In the genomic region with DNA sequence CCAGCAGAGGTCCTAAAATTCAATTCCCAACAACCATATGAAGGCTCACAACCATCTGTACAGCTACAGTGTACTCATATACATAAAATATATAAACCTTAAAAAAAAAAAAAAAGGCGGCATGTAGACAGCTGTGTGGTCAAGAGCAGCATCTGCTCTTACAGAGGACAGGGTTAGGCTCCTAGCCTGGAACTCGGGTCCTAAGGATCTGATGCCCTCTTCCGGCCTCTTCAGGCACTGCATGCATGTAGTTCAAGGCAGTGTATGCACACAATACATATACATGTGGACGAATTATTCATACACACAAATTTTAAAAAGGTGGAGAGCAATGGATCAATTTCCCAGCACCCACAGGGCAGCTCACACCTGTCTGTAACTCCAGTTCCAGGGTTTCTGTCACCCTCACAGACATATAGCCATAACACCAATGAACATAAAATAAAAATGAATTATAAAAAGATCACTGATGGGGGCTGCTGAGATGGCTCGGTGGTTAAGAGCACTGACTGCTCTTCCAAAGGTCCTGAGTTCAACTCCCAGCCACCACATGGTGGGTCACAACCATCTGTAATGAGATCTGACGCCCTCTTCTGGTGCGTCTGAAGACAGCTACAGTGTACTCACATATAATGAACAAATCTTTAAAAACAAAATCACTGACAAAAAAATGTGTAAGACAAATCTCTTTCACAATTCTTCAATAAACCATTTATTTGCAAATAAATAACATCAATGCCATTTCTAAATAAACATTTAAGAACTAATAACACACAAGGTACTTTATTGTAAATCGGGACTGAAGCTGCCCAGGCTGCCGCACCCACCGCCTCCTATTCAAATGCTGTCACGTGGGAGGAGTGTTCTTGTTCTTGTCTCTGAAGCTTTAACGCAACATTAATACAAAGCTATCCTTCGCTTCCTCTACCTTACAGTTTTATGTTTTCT, we compare ENCODE assay signal across 8 mouse cellular contexts. TPM values are rescaled to one million over a fixed set of nuclear protein-coding genes. Genes with fewer than 3 reads are reported as not detected.
DNase-seq lines count a peak whose midpoint lies in the region; ATAC-seq lines count a peak whose summit lies in the region.

No protein-coding gene starts in this region.

- H3K27me3 ChIP-seq in embryonic facial prominence, embryonic 11.5 days (ENCODE audit: control insufficient read depth, insufficient read depth, low read length): no peaks in the 10 kb centered on the region
- no peaks in the 10 kb centered on the region for H3K27me3 ChIP-seq in embryonic facial prominence, embryonic 10.5 days (replicated peaks; ENCODE audit: low read depth, poor library complexity, severe bottlenecking)
- no peaks in the 10 kb centered on the region for H3K27me3 ChIP-seq in embryonic facial prominence, embryonic 12.5 days
- H3K27me3 ChIP-seq in kidney, embryonic 16.5 days (ENCODE audit: insufficient read depth, low read length): no peaks in the 10 kb centered on the region

- 88% methylated on average over 13 of the region's 13 CpGs for WGBS in embryonic facial prominence, embryonic 11.5 days
- 88% methylated on average over 13 of the region's 13 CpGs for WGBS in embryonic facial prominence, embryonic 10.5 days
- 87% methylated on average over 13 of the region's 13 CpGs for WGBS in embryonic facial prominence, embryonic 12.5 days
- 86% methylated on average over 13 of the region's 13 CpGs for WGBS in kidney, embryonic 16.5 days

- no peak overlapping the region for H3K4me3 ChIP-seq in embryonic facial prominence, embryonic 11.5 days (ENCODE audit: low read depth, low read length)
- H3K4me3 ChIP-seq in embryonic facial prominence, embryonic 10.5 days: no peak overlapping the region
- H3K4me3 ChIP-seq in embryonic facial prominence, embryonic 12.5 days: no peak overlapping the region
- H3K4me3 ChIP-seq in kidney, embryonic 16.5 days (ENCODE audit: low read length): no peak overlapping the region

- no peak overlapping the region for H3K4me2 ChIP-seq in embryonic facial prominence, embryonic 11.5 days (ENCODE audit: low read depth, low read length)
- H3K4me2 ChIP-seq in embryonic facial prominence, embryonic 12.5 days (replicated peaks): no peak overlapping the region
- H3K4me2 ChIP-seq in kidney, embryonic 16.5 days (replicated peaks; ENCODE audit: low read depth, low read length): no peak overlapping the region

- peak; percentile 65; the same call in 1 of the 2 replicates for ATAC-seq in embryonic facial prominence, embryonic 11.5 days (replicated peaks; ENCODE audit: insufficient number of reproducible peaks, low FRiP score, low TSS enrichment, low read depth)
- ATAC-seq in embryonic facial prominence, embryonic 12.5 days (ENCODE audit: insufficient number of reproducible peaks, insufficient read depth, low FRiP score, low TSS enrichment): peak; percentile 64; the same call in 1 of the 2 replicates
- 0 out of 2 replicates have a peak, but pooled peaks have one; percentile 23 for ATAC-seq in kidney, embryonic 16.5 days (ENCODE audit: low FRiP score, low TSS enrichment)
- peak; percentile 78 for ATAC-seq in megakaryocyte-erythroid progenitor cell, adult 5-6 weeks (replicated peaks; ENCODE audit: low FRiP score, low TSS enrichment, poor library complexity, severe bottlenecking)
- no peak; the same call in 1 of the 2 replicates for ATAC-seq in monocyte, adult 5-6 weeks (replicated peaks; ENCODE audit: insufficient number of reproducible peaks, low FRiP score, low TSS enrichment, poor library complexity, severe bottlenecking)

- H3K9me3 ChIP-seq in embryonic facial prominence, embryonic 11.5 days (replicated peaks; ENCODE audit: control insufficient read depth, low read length): no peaks in the 10 kb centered on the region
- H3K9me3 ChIP-seq in embryonic facial prominence, embryonic 10.5 days: no peaks in the 10 kb centered on the region
- no peaks in the 10 kb centered on the region for H3K9me3 ChIP-seq in embryonic facial prominence, embryonic 12.5 days
- no peaks in the 10 kb centered on the region for H3K9me3 ChIP-seq in kidney, embryonic 16.5 days (ENCODE audit: low read length)

- H3K36me3 ChIP-seq in embryonic facial prominence, embryonic 11.5 days (replicated peaks; ENCODE audit: control insufficient read depth, insufficient read depth, low read depth, low read length): peaks cover 11% of the 10 kb centered on the region
- peaks cover 66% of the 10 kb centered on the region for H3K36me3 ChIP-seq in embryonic facial prominence, embryonic 10.5 days (replicated peaks)
- peaks cover 44% of the 10 kb centered on the region for H3K36me3 ChIP-seq in embryonic facial prominence, embryonic 12.5 days
- peaks cover 42% of the 10 kb centered on the region for H3K36me3 ChIP-seq in kidney, embryonic 16.5 days (ENCODE audit: insufficient read depth, low read length)

- peak; percentile 48 for DNase-seq in embryonic facial prominence, embryonic 11.5 days (ENCODE audit: low spot score)
- DNase-seq in embryonic facial prominence, embryonic 10.5 days (ENCODE audit: low spot score): no peak
- DNase-seq in CD4-positive, CD25-positive, alpha-beta regulatory T cell, adult 2 months (ENCODE audit: low read depth, low spot score): peak; percentile 47
- no peak for DNase-seq in layer of hippocampus, postnatal 25 days (ENCODE audit: extremely low spot score in 1 of 2, low spot score in 1 of 2)

- H3K9ac ChIP-seq in embryonic facial prominence, embryonic 11.5 days (replicated peaks; ENCODE audit: low read length): no peak overlapping the region
- H3K9ac ChIP-seq in embryonic facial prominence, embryonic 12.5 days: no peak overlapping the region
- H3K9ac ChIP-seq in kidney, embryonic 16.5 days (replicated peaks; ENCODE audit: low read length): no peak overlapping the region

- H3K4me1 ChIP-seq in embryonic facial prominence, embryonic 11.5 days (ENCODE audit: control insufficient read depth, insufficient read depth, low read length): no peaks in the 10 kb centered on the region
- 0 out of 2 replicates have a peak, but pooled peaks cover 1% of the 10 kb centered on the region for H3K4me1 ChIP-seq in embryonic facial prominence, embryonic 10.5 days
- H3K4me1 ChIP-seq in embryonic facial prominence, embryonic 12.5 days: no peaks in the 10 kb centered on the region; the same call in 1 of the 2 replicates
- H3K4me1 ChIP-seq in kidney, embryonic 16.5 days (ENCODE audit: insufficient read depth, low read length): no peaks in the 10 kb centered on the region

- H3K27ac ChIP-seq in embryonic facial prominence, embryonic 11.5 days (replicated peaks; ENCODE audit: low read depth, low read length): no peak overlapping the region
- H3K27ac ChIP-seq in embryonic facial prominence, embryonic 10.5 days (replicated peaks): no peak overlapping the region
- H3K27ac ChIP-seq in embryonic facial prominence, embryonic 12.5 days: no peak overlapping the region
- H3K27ac ChIP-seq in kidney, embryonic 16.5 days (ENCODE audit: low read length): no peak overlapping the region

RNA-seq across cellular contexts. Expression of a gene that starts 22.1 kb away (rescaled TPM):
- 47.7 and 50.5 TPM in 2 replicates for polyA plus RNA-seq in embryonic facial prominence, embryonic 11.5 days (2014; fragmentation: Nextera tagmentation; extraction: Ambion mirVana)
- polyA plus RNA-seq in embryonic facial prominence, embryonic 10.5 days (2016; fragmentation: Nextera tagmentation; extraction: Ambion mirVana): 58.9 and 64.4 TPM in 2 replicates
- polyA plus RNA-seq in embryonic facial prominence, embryonic 12.5 days (2016; fragmentation: Nextera tagmentation; extraction: Ambion mirVana): 55.0 and 55.9 TPM in 2 replicates
- 46.0 and 50.1 TPM in 2 replicates for polyA plus RNA-seq in kidney, embryonic 16.5 days (2015; fragmentation: Nextera tagmentation; extraction: Ambion mirVana)
- total RNA-seq in megakaryocyte-erythroid progenitor cell, adult 5-6 weeks (2014; fragmentation: Nextera tagmentation): 43.6 and 58.8 TPM in 2 replicates
- 45.6 and 63.7 TPM in 2 replicates for total RNA-seq in megakaryocyte-erythroid progenitor cell, adult 5-6 weeks (2017)
- 159 to 175 TPM (median 170 TPM) in 3 replicates for total RNA-seq in monocyte, adult 5-6 weeks (2017)
- total RNA-seq in layer of hippocampus, postnatal 25 days (2021): 10 to 100 TPM; 56.5 to 57.5 TPM

RNA-seq across cellular contexts. Expression of a gene that starts 57.7 kb away (rescaled TPM):
- polyA plus RNA-seq in embryonic facial prominence, embryonic 11.5 days (2014; fragmentation: Nextera tagmentation; extraction: Ambion mirVana): 20.1 and 22.2 TPM in 2 replicates
- polyA plus RNA-seq in embryonic facial prominence, embryonic 10.5 days (2016; fragmentation: Nextera tagmentation; extraction: Ambion mirVana): 20.2 and 24.7 TPM in 2 replicates
- 39.5 TPM in 2 replicates for polyA plus RNA-seq in embryonic facial prominence, embryonic 12.5 days (2016; fragmentation: Nextera tagmentation; extraction: Ambion mirVana)
- polyA plus RNA-seq in kidney, embryonic 16.5 days (2015; fragmentation: Nextera tagmentation; extraction: Ambion mirVana): 15.2 and 17.3 TPM in 2 replicates
- total RNA-seq in megakaryocyte-erythroid progenitor cell, adult 5-6 weeks (2014; fragmentation: Nextera tagmentation): 1.3 and 7.2 TPM in 2 replicates
- total RNA-seq in megakaryocyte-erythroid progenitor cell, adult 5-6 weeks (2017): 5.0 and 5.2 TPM in 2 replicates
- total RNA-seq in monocyte, adult 5-6 weeks (2017): 18.0 to 20.6 TPM (median 20.0 TPM) in 3 replicates
- total RNA-seq in layer of hippocampus, postnatal 25 days (2021): 10 to 100 TPM; 32.2 to 33.3 TPM

RNA-seq across cellular contexts. Expression of a gene that starts 59.2 kb away (rescaled TPM):
- 9.9 and 10.9 TPM in 2 replicates for polyA plus RNA-seq in embryonic facial prominence, embryonic 11.5 days (2014; fragmentation: Nextera tagmentation; extraction: Ambion mirVana)
- polyA plus RNA-seq in embryonic facial prominence, embryonic 10.5 days (2016; fragmentation: Nextera tagmentation; extraction: Ambion mirVana): 8.3 and 11.6 TPM in 2 replicates
- 19.3 and 20.4 TPM in 2 replicates for polyA plus RNA-seq in embryonic facial prominence, embryonic 12.5 days (2016; fragmentation: Nextera tagmentation; extraction: Ambion mirVana)
- polyA plus RNA-seq in kidney, embryonic 16.5 days (2015; fragmentation: Nextera tagmentation; extraction: Ambion mirVana): 31.2 and 33.6 TPM in 2 replicates
- total RNA-seq in megakaryocyte-erythroid progenitor cell, adult 5-6 weeks (2014; fragmentation: Nextera tagmentation): 0.85 and 0.94 TPM in 2 replicates
- total RNA-seq in megakaryocyte-erythroid progenitor cell, adult 5-6 weeks (2017): not detected in 2 replicates
- 2.1 to 7.3 TPM (median 4.2 TPM) in 3 replicates for total RNA-seq in monocyte, adult 5-6 weeks (2017)
- 10 to 100 TPM in 1 of 2 experiments, 1 to 10 TPM in 1; 8.5 to 11.4 TPM for total RNA-seq in layer of hippocampus, postnatal 25 days (2021)

Comparison
In these comparisons a context has a peak if more than half of its experiments do, and no peak if none do; other contexts are left out.
1. DNase-seq: peak in embryonic facial prominence, embryonic 11.5 days (single experiment) and CD4-positive, CD25-positive, alpha-beta regulatory T cell, adult 2 months (single experiment); none in embryonic facial prominence, embryonic 10.5 days (single experiment) and layer of hippocampus, postnatal 25 days (0 of 2).